Mouse (Mus musculus) neutrophil, adult 59 days (primary cell): ENCODE measurements around the gene Acer1. TPM values are rescaled to one million over a fixed set of nuclear protein-coding genes. Genes with fewer than 3 reads are reported as not detected.

Source experiments
- total RNA-seq, 2 experiments: library from RNA; stranded (reverse); gene quantifications; 1 replicate in 1 of 2; 2 replicates in 1 of 2; pipeline ENCODE4 v1.2.4; 2023

Acer1 gene
- not detected for total RNA-seq

DNA sequence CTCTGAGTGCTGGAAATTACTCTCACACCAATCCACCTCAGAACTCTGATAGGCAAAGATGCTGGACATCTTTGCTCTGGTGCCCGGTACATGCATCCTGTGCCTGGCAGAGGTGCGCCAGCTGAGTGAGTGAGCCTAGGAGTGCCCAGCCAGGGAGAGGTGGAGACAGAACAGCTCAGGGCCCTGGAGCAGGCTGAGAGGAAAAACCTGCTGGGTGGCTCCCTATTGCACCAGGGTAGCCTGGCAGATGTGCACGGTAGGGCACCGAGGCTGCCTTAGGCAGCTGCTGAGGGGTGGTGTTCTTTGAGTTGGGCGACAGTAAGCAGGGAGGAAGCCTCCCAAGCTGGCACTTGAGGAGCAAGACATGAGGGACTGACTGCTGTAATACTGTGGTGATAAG, at the start of gene Acer1:
Gene Acer1, minus strand, starts transcription at position 114 of the 400 bp plus-strand sequence.

GRCm38 (mm10) chr17:57030931-57031660, 49.2 kb upstream of the Acer1 start, which contains the start of gene Khsrp:
Gene Khsrp, minus strand, starts transcription at chr17:57031522.

DNA sequence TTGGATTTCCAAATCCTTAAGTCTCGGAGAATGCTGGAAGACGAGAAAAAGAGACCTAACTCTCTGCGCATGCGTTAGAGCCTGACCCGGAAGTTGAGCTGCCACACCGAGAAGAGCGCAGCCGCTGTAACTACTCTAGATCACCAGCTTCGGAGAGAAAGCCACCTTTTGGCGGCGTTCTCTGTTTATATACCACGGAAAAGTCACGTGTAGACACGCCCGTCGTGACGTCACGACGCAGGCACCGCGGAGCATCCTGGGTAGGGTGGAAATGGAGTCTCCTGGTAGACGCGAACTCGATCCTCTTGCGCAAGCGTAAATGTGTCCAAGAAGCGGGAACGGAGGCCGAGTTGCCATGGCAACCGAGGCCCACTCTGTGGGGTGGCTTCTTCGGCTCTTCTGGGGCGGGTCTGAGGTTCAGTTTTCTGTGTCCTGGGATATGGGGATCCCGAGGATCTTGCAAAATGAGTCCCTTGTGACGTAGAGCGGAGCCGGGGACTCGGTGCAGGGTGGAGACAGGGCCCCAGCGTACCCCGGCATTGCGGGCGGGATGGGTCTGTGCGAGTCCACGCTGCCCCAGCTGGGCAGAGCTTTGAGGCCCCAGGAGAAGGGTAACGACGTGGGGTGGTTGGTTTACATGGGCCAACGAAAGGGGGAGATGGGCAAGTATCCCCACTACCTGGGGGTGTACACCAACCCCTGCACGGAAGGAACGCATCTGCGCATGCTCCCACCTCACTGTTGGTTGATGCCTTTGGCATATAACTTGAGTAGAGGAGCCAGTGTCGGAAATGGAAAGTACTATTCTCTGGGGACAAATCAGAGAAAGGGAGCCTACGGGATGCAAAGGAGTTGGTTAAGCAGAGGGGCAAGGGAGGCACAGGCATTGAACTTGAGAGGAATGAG, 29.6 kb upstream of the Acer1 start, which contains the start of the genes Gtf2f1 and Gm17949:
Gene Gtf2f1, minus strand, starts transcription at position 53 of the 906 bp plus-strand sequence.
Gene Gm17949, plus strand, starts transcription at position 234 of the 906 bp plus-strand sequence.

DNA sequence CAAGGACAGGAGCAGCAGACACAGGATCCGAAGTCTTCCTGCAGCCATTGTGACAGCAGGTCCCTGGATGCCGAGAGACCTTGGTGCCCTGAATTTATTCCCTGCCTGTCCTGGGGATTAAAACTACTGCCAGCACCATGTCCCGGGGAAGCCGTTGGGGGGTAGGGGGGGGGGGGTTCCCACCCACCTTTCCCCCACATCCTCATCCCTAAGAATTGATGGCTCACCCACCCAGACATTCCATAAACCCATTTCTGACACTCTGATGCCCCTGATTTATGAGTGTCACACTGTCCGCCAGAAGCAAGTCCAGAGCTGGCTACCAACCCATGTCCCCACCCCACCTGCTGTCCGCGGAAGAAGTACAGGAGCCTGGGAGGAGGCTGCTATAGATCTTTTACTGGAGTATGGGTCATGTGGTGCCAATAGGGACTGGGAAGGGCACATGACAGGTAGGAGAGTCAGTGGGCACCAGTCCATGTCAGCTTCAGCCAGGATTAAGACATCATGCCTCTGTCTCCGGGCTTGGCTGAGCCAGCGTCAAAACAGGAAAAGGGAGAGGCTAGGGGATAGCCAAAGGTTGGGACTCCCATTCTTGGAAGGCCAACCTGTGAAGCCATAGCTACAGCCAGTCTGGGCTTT, 18.2 kb upstream of the Acer1 start, which contains the start of gene Pspn:
Gene Pspn, minus strand, starts transcription at position 51 of the 642 bp plus-strand sequence.

GRCm38 (mm10) chr17:56997029-56997667, 15.2 kb upstream of the Acer1 start, which contains the start of gene Alkbh7:
Gene Alkbh7, plus strand, starts transcription at chr17:56997339.

GRCm38 (mm10) chr17:56990115-56990746, 8.3 kb upstream of the Acer1 start, which contains the start of gene Clpp:
Gene Clpp, plus strand, starts transcription at chr17:56990305.

DNA sequence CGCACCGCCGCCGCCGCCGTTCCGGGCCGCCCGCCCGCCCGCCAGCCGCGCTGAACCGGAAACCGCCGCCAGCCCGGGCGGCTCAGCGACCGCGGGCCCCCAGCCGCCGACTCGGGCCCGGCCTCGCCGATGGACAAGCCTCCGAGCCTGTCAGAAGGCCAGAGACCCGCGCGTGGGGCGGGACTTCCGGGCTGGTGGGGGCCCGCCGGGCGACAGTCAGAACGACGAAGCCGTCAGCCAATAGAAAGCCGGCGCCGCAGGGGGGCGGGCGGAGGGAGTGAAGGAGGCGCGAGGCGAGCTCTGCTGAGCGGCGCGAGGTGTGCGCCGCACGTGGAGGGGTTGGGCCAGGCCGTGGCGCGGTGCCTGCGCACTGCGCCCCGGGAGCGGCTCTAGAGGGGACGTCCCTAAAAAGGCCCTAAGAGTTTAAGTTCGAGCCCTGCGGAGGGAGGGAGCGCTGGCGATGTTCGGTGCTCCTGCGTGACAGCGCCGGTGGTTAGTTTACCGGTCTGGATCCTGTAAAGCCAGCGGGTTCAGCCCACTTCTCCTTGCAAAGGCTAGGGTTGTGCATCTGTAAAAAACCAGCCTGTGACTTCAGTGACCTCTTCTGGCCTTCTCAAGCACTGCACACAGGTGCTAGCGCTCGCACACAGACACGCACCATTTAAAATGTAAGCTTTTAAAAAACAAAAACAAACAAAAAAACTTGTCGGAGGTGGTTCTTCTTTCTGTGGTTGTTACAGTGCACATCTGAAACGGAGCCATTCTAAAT, 46.4 kb downstream of the Acer1 start, which contains the start of gene Mllt1:
Gene Mllt1, minus strand, starts transcription at position 53 of the 769 bp plus-strand sequence.

Other genes starting within 250 kb of the Acer1 start
- gene Nrtn, start 224.6 kb downstream of the Acer1 start, total RNA-seq = not detected
- 10 to 100 TPM; 18.1 to 24.0 TPM for gene Dus3l, start 217.4 kb downstream of the Acer1 start, total RNA-seq
- gene Prr22, start 211.9 kb downstream of the Acer1 start, total RNA-seq = under 1 TPM in 1 of 2 experiments, not detected in 1; 0.78 TPM
- gene Rfx2, start 151.1 kb downstream of the Acer1 start, total RNA-seq = 1 to 10 TPM; 6.2 to 7.4 TPM
- gene Acsbg2, start 107.7 kb downstream of the Acer1 start, total RNA-seq = not detected
- under 1 TPM in 1 of 2 experiments, not detected in 1; 0.13 TPM for gene 1700061G19Rik, start 106.6 kb downstream of the Acer1 start, total RNA-seq
- 10 to 100 TPM; 17.7 to 18.9 TPM for gene Mllt1, start 46.7 kb downstream of the Acer1 start, total RNA-seq
- gene Clpp, start 8.2 kb upstream of the Acer1 start, total RNA-seq = 10 to 100 TPM in 1 of 2 experiments, 1 to 10 TPM in 1; 9.5 to 11.6 TPM
- gene Alkbh7, start 15.2 kb upstream of the Acer1 start, total RNA-seq = 10 to 100 TPM in 1 of 2 experiments, 1 to 10 TPM in 1; 5.6 to 10.1 TPM
- gene Pspn, start 17.9 kb upstream of the Acer1 start, total RNA-seq = 1 to 10 TPM in 1 of 2 experiments, not detected in 1; 2.3 TPM
- gene Gtf2f1, start 29.2 kb upstream of the Acer1 start, total RNA-seq = 10 to 100 TPM; 48.4 to 52.2 TPM
- under 1 TPM; 0.31 to 0.33 TPM for gene Gm17949, start 29.3 kb upstream of the Acer1 start, total RNA-seq
- gene Khsrp, start 49.4 kb upstream of the Acer1 start, total RNA-seq = 10 to 100 TPM; 95.8 to 99.2 TPM
- gene Slc25a41, start 59.5 kb upstream of the Acer1 start, total RNA-seq = not detected
- gene Crb3, start 77.0 kb upstream of the Acer1 start, total RNA-seq = under 1 TPM in 1 of 2 experiments, not detected in 1; 0.64 TPM
- 1 to 10 TPM; 2.1 to 3.4 TPM for gene Slc25a23, start 77.7 kb upstream of the Acer1 start, total RNA-seq
- gene Dennd1c, start 96.4 kb upstream of the Acer1 start, total RNA-seq = 100 to 1,000 TPM; 190 to 192 TPM
- gene Tubb4a, start 105.7 kb upstream of the Acer1 start, total RNA-seq = under 1 TPM in 1 of 2 experiments, not detected in 1; 0.16 TPM
- 1 to 10 TPM; 2.6 to 3.0 TPM for gene Tnfsf9, start 123.2 kb upstream of the Acer1 start, total RNA-seq
- not detected for gene Cd70, start 167.7 kb upstream of the Acer1 start, total RNA-seq
- gene Tnfsf14, start 212.1 kb upstream of the Acer1 start, total RNA-seq = 10 to 100 TPM; 33.6 to 34.9 TPM
- gene C3, start 246.0 kb upstream of the Acer1 start, total RNA-seq = 100 to 1,000 TPM; 489 to 508 TPM